Mouse (Mus musculus): ENCODE measurements at regions not wholly inside any gene's neighbourhood (a gene's known extent, or its start where the extent isn't known, plus 50 kb on each side); places are given as distances from the start of the nearest gene placed in this dataset.

- intact Hi-C loops (cut with DNase I): no loop called here
These were observed 223.5 kb upstream of the Mvb12b start for GRCm38 (mm10) chr2:34111286-34111685.

- intact Hi-C loops (cut with DNase I): no loop called here
These were observed 222.8 kb upstream of the Mvb12b start for GRCm38 (mm10) chr2:34110582-34110981.

- intact Hi-C loops (cut with DNase I): no loop called here
These were observed 220.0 kb upstream of the Mvb12b start for GRCm38 (mm10) chr2:34107566-34108303.

GRCm38 (mm10) chr2:34106837-34107565 lies 219.3 kb upstream of the Mvb12b start:
- intact Hi-C loops (cut with DNase I): no loop called here

- intact Hi-C loops (cut with DNase I): no loop called here
These were observed 218.5 kb upstream of the Mvb12b start for GRCm38 (mm10) chr2:34106245-34106644.

GRCm38 (mm10) chr2:34105271-34106051 lies 217.7 kb upstream of the Mvb12b start:
- intact Hi-C loops (cut with DNase I): no loop called here

DNA sequence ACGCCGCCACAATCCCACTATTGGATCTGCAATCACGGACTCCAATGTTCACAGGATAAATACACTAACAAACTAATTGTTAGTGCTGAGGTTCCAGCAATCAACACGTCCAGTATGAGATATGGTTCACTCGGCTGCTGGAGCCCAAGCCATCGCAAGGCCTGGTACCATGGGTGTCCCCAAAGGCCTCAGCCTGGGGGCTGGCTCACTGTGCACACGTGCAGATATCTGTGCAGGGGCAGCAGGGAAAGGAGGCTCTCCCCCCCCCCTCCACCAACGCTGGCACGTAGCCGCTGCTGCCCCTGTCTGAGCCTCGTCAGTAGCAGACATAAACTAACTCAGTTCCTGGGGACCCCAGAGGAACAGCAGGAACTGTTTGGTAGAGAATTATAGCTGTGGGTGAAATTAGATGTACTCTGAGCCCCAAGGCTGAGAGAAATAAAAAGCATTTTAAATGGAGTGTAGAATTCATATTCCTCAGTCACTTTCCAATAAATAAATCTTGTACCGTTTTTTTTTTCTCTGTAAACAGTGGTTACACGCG lies 210.3 kb upstream of the Mvb12b start:
- intact Hi-C loops (cut with DNase I): no loop called here

DNA sequence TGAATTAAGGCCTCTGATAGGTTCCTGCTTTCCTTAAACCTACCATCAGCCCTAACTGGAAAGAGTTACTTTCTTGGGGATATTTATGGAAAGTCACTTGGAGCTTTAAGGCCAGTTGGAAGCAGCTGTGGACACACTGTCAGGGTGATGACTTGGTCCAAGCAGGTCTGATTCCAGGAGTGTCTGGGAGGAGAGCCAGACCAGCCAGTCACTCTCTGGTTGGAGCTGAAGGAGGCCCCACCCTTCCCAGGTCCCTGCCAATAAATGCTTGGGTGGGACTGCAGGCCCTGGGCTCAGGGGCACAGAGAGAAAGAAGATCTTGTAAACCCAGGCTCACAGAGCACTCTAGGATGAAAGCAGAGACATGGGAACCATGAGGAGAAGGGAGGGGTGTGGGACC lies 208.8 kb upstream of the Mvb12b start:
- intact Hi-C loops (cut with DNase I): no loop called here

DNA sequence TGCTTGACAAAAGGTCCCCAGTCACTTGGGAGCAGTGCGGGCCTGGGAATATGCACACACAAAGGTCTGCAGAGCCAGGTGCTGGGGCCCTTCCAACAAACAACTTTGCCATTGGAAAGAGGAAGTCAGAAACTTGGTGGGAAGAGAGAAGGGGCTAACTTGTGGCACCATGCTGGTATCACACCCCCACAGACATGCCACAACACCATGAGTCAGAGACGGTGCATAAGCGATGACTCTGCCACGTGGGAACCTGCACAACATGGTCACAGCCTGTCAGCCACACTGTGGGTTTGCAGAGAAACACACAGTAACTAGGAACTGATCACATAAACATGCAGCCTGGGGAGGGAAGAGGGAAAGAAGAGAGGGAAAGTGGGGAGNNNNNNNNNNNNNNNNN lies 201.1 kb upstream of the Mvb12b start:
- intact Hi-C loops (cut with DNase I): no loop called here

- intact Hi-C loops (cut with DNase I): no loop called here
These were observed 198.4 kb upstream of the Mvb12b start for GRCm38 (mm10) chr2:34086130-34086529.

DNA sequence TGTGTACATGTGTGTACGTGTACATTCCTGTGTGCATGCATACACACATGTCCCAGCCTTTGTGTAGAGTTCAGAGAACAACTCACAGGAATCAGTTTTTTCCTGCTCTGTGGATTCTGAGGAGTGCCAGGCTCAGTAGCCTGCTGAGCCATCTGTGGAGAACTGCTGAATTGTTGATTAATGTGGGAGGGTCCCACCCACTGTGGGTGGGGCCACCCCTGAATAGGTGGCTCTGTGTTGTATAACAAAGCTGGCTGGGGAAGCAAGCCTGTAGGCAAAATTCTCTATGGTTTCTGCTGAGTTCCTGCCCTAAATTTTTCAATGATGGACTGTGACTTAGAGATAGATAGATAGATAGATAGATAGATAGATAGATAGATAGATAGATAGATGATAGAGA lies 196.8 kb upstream of the Mvb12b start:
- intact Hi-C loops (cut with DNase I): no loop called here

DNA sequence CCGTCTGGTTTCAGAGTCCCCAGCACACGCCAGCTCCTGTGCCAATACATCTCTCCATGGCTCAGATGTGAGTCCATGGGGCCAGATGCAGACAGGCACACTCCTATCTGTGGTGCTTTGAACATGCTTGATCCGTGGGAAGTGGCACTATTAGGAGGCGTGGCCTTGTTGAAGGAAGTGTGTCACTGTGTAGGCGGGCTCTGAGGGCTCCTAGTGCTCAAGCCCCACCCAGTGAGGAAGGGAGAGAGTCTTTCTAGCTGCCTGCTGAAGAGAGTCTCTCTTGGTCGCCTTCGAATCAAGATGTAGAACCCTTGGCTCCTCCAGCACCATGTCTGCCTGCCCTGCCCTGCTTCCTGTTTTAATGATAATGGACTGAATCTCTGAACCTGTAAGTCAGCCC lies 194.7 kb upstream of the Mvb12b start:
- intact Hi-C loops (cut with DNase I): no loop called here

GRCm38 (mm10) chr2:34080176-34080575 lies 192.4 kb upstream of the Mvb12b start:
- intact Hi-C loops (cut with DNase I): no loop called here

DNA sequence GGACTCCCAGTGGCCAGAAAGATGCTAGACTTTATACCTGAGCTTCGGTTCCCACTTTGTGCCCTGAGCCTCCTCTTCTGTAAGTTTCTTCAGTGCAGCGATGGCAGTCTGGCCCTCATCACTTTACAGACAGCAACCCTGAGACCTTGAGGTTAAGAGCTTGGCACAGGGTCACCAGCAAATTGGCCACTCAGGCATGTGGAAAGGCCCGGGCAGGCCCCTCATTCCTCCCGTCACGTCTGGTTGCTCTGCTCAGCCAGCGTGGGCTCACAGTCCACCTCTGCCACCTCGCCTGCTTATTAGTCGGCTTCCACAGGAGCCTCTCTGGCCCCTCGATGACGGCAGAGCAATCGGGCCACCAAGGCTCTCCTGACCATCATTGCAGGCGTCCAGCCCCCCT lies 191.5 kb upstream of the Mvb12b start:
- intact Hi-C loops (cut with DNase I): no loop called here

DNA sequence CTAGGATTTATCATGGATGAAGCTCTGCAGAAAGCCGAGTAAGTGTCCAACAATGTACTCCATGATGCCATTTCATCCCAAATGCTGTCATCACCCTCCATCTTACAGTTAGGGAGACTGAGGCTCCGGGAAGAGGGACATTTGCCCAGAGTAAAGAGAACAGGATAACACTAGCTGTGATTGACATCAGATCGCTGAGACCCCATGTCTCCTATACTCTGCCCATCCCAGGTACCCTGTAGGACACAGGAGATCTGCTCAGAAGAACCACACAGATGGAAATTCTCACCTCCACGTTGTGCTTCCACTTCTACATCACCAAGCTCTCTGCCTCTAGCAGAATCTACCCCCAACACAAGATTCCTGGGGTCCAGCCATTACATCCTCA lies 191.1 kb upstream of the Mvb12b start:
- intact Hi-C loops (cut with DNase I): no loop called here

- intact Hi-C loops (cut with DNase I): no loop called here
These were observed 190.6 kb upstream of the Mvb12b start for GRCm38 (mm10) chr2:34078248-34078874.

- intact Hi-C loops (cut with DNase I): no loop called here
These were observed 188.6 kb upstream of the Mvb12b start for GRCm38 (mm10) chr2:34076346-34076745.

- intact Hi-C loops (cut with DNase I): no loop called here
These were observed 186.3 kb upstream of the Mvb12b start for GRCm38 (mm10) chr2:34074066-34074465.

DNA sequence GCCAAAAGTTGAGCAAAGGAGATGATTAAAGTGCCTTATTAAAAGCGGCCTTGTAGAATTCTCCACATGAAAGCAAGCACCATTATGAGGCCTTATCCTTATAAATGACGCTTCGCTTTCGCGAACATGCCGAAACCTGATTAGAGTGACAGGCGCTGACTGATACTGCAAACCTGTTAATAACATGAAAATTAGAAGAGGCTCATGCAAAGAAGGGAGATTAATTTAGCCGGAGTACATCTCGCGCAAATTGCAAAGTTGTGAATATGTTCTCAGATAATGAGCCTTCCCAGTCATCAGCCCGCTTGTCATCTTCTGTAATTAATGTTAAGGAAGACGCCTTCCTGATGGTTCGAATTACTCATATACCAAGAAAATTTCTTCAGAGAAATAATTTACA lies 177.8 kb upstream of the Mvb12b start:
- intact Hi-C loops (cut with DNase I): no loop called here

DNA sequence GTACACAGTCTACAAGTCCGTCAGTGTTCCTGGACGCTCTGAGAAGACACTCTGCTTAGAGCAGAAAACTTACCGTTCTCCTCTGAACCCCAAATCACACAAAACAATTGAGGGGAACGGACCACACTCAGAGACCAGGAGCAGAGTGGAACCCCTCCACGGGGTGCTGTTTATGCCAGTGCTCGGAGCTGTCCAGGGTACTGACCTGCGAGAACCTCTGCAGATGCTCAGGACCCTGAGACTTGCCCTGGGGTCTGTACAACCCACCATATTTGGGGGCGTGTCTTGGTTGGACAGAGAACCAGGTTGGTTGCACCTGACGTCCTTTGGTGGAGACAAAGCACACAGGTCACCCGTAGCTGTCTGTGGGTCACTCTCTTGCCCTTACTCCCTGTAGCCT lies 177.3 kb upstream of the Mvb12b start:
- intact Hi-C loops (cut with DNase I): no loop called here

GRCm38 (mm10) chr2:34056552-34056951 lies 168.8 kb upstream of the Mvb12b start:
- intact Hi-C loops (cut with DNase I): no loop called here

Measured in adrenal gland (tissue).